Mouse (Mus musculus) lung, postnatal 0 days (tissue): Measurements from ENCODE around the gene Mdga1.

Experiments
- CTCF ChIP-seq: IDR thresholded peaks from 2 replicates; pipeline ENCODE4 v1.5.1; 2016; ENCODE audit warnings: antibody characterized with exemption, mild to moderate bottlenecking
- EP300 ChIP-seq: IDR thresholded peaks from 2 replicates; pipeline ENCODE4 v1.6.1; 2016; ENCODE audit warnings: antibody characterized with exemption, mild to moderate bottlenecking, control low read depth

DNA sequence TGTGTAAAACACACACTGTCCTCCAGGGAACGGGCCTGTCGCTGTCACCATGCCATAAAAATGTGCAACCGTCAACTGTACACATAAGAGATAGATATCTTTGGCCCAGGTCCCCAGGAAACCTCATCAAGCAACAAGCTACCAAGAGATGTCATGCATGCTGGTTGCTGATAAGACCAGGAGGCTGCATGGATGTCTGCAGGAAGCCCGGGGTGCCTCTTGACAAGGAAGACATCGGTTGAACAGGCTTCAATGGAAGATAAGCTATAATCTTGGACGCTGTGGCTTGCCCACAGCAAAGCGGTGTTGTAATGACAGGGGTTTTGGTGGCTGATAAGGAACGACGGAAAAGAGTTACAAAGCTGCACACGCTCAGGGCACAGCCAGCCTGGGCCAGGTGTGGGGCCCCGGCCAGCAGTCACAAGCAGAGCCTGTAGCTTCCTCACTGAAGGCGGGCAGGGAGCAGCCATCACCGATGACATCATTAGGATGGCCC, 110.1 kb downstream of the Mdga1 start:
- TF ChIP-seq CTCF (no peak; the same call in 1 of the 2 replicates), EP300 (no peak)
